Mouse (Mus musculus) embryo, embryonic 10 days (tissue): ENCODE results near the gene Adcy3.
"Not testable (repeated sequence)": the region's sequence is repeated elsewhere in the genome, so short reads cannot be mapped to it uniquely, and the experiment has no call there.

Source experiments
- DNase-seq: peaks from one replicate; pipeline ENCODE4 v3.0.0-alpha.2; 2015; ENCODE audit warnings: low spot score

The Adcy3 gene

DNA sequence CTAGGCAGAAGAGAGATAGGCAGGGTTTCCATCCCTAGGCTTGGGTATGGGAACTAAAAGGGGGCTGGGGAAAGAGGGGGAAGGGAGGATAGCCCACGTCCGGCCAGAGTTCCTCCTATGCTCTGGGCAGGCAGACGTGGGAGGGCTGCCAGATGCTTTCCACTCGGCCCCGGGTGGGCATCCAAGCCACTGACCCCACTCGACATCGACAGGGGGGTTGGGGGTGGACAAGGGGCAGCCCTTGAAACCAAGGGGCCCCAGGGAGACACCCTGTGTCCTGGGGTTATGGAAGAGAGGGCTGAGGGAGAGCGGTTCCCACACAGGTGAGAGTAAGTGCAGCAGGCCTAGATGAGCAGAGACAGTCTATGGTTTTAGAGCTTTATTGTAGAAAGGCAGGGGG, 107.4 kb downstream of the Adcy3 start:
- DNase-seq, result not testable (repeated sequence)

DNA sequence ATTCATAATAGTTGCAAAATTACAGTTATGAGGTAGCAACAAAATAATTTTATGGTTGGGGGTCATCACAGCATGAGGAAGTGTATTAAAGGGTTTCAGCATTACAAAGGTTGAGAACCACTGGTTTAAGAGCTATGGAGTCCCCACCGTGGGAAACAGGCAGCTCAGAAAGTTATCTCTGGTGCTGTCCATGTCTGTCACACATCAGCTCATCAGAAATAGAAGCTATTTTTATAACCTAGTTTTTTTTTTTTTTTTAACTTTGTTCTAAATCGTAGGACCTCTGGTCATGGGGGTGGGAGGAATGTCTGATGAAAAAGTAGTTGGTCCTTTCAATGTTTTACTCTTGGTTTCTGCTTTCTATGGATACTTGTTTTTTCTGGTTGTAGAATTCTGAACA, 110.9 kb downstream of the Adcy3 start:
- no peak for DNase-seq

DNA sequence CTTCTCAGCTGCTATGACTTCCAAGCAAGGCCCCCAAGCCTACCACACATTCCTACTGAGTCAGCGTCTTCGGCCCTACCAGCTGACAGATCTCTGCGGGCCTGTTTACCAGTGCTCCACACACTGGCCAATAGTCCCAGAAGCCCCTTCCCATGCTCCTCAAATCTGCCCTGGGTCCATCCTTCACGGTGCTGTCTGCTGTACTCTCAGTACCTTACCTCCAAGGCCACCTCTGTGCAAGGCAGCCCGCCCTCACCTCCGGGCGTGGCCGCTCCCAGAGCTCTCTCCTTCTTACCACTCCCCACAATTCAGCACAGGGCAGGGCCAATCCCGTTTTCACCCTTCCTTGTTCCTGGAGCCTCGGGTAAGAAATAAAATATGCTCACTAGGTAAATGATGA, 112.8 kb downstream of the Adcy3 start:
- DNase-seq, result no peak

DNA sequence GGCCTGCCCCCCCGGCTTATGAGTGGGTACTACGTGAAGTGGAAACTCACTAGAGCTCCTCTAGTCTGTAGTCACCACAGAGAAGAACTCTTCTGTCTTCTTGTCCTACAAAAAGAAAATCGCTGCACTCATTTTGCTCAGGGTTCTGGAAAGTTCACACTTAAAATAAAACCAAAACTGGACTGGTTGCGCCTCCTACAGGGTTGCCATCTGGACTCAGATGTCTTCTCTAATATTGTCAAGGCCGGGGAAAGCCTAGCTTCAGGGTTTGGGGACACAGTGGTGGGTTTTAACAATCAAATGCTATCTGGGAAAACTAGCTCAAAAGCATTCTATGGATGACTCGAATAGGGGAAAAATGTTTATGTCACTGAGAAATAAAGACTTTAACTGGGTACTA, 116.9 kb downstream of the Adcy3 start:
- no peak for DNase-seq

DNA sequence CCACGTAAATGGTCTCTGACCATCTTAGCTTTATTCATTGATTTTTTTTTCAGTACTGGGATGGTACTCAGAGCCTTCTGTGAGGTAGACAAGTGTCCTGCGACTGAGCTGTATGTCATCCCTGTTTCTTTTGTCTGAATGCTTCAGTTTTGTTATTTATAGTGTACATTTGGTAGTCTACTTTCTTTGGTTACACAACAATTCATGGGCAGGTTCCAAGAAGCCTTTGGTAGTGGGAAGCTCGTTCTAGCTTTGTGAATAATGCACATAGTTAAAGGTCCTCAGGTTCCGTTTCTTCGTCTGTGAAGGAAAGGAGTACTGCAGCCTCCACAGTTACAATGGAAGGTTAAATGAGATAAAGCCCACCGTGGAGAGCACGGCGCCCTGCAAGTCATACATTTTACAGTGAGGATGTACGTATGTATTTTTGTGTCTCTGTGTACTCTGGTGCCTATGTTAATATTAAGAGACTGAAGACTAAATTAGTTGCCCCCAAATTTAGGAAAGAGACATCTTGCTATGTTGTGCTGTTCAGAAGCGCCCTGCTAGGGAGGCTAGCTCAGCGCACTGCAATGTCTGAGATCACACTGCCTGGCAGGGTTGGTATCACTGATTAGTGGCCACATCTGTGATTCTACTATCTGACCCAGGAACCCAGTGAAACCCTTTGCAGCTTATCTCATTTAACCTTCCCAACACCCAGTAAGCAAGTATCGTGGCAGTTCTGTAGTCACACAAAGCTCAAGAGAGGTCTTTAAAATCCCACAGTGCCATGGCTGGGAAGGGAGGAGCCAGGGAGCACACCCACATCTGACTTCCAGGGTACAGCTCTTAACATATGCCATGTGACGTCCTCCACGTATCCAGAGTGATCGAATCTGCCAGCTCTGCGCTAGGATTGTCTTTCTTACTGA, 120.1 kb downstream of the Adcy3 start:
- no peak for DNase-seq
